Mouse (Mus musculus): ENCODE data around the gene Serpinb1a.

Gene Serpinb1a

DNA sequence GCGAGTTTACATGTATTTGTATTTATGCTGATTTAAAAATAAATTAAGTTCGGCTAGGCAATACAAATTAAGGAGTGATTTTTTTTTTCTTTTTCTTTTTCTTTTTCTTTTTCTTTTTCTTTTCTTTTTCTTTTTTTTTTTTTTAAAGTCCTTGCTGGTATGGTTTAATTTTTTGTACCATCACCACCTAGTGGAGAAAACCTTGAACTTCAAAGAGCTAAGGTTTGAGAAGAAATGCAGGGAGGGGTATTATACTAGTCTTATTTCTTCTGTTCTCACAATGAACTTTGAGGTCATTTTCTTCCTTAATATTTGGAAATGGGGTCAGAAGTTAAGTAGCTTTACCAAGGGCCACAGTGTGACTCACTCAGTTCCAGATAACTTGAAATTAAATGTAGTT lies 51.9 kb downstream of the Serpinb1a start:
- CTCF ChIA-PET = no interaction called here

DNA sequence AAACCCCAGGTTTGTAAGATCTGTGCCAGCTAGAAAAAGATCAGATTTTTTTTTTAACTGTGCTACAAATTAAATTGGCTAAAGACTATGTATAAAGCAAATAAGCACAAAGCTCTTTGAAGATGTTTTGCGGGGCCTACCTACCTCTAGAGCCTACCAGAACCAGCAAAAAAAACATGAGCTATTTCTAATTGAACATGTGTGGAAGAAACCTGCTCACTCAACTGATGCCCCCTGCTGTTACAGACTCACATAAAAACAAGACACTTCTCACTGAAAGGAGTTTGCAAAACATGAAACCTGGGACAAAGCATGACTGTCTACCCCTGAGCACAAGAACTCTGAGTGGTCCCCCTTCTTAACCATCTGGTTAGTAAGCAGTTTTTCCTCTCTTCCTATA lies 53.9 kb downstream of the Serpinb1a start:
- CTCF ChIA-PET = no interaction called here

GRCm38 (mm10) chr13:32795166-32795565 lies 55.8 kb downstream of the Serpinb1a start:
- CTCF ChIA-PET = no interaction called here

- CTCF ChIA-PET = no interaction called here
Measured at GRCm38 (mm10) chr13:32794619-32795018, 56.4 kb downstream of the Serpinb1a start.

Data from spleen, embryonic (tissue).